Mouse (Mus musculus): Measurements from ENCODE around the gene Tm7sf2. TPM values are rescaled to one million over a fixed set of nuclear protein-coding genes. Genes with fewer than 3 reads are reported as not detected.

The Tm7sf2 gene
- polyA plus RNA-seq, 1 experiment from 2014 or later, result 30.6 TPM

DNA sequence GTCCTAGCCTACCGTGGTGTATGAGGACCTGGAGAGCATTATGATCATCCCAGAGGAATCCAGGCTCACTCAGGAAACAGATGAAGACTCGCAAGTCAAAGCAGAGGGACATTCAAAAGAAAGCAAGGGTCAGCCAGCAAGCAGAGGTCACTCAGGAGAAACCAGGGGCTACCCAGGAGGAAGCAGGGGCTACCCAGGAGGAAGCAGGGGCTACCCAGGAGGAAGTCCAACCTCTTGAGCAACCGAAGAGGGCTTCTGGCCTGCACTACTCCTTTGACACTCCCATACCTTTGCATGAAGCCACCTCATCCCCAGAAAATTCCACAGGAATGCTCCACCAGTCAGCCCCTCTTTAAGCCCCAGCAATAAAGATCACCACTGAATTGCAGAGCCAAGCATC lies 29.7 kb upstream of the Tm7sf2 start:
- Histone ChIP-seq H3K9me3 (ENCODE audit: control insufficient read depth, low read length) (no peaks in the 10 kb centered on the region), H3K4me3 (ENCODE audit: low read depth, low read length) (no peak overlapping the region), H3K4me1 (replicated peaks; ENCODE audit: control insufficient read depth, insufficient read depth, low read length) (no peaks in the 10 kb centered on the region), H3K4me2 (ENCODE audit: low read length) (no peak overlapping the region), H3K27me3 (replicated peaks; ENCODE audit: control insufficient read depth, insufficient read depth, low read length) (no peaks in the 10 kb centered on the region), H3K36me3 (ENCODE audit: control insufficient read depth, insufficient read depth, low read length) (peaks cover 25% of the 10 kb centered on the region), H3K27ac (ENCODE audit: low read depth) (no peak overlapping the region), H3K9ac (ENCODE audit: low read length) (no peak overlapping the region)
- ATAC-seq (replicated peaks; ENCODE audit: low FRiP score, low TSS enrichment, low read depth) (no peak), DNase-seq (ENCODE audit: low spot score) (no peak)
- WGBS, result 76% methylated on average over 3 of the region's 3 CpGs

DNA sequence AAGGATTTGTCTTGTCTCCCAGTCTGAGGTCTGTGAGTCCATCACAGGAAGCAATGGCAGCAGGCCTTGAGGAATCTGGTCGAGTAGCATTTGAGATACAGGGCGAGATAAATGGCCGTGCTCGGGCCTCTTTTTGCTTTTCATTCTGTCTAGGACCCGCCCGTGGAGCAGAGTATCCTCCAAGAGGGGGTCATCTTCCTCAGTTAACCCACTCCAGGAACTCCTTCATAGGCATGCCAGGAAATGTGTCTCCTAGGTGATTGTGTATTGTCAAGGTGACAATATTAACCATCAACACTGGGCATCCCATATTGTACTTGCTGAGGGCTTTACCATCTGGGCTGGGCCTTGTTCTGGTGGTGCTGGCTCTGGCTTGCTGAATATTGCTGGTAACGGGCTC lies 25.9 kb upstream of the Tm7sf2 start, which contains the start of gene AC131692.1:
Gene AC131692.1 (plus strand): TSS at position 301 of the 400 bp plus-strand sequence.
- Histone ChIP-seq H3K4me3 (ENCODE audit: low read depth, low read length) (no peak within 1 kb of the TSS), H3K9ac (ENCODE audit: low read length) (no peak within 1 kb of the TSS), H3K27me3 (replicated peaks; ENCODE audit: control insufficient read depth, insufficient read depth, low read length) (no peaks in the 10 kb centered on the region), H3K9me3 (ENCODE audit: control insufficient read depth, low read length) (no peaks in the 10 kb centered on the region), H3K4me2 (ENCODE audit: low read length) (no peak within 1 kb of the TSS), H3K27ac (ENCODE audit: low read depth) (no peak within 1 kb of the TSS), H3K4me1 (replicated peaks; ENCODE audit: control insufficient read depth, insufficient read depth, low read length) (no peaks in the 10 kb centered on the region), H3K36me3 (ENCODE audit: control insufficient read depth, insufficient read depth, low read length) (peaks cover 58% of the 10 kb centered on the region)
- DNase-seq (ENCODE audit: low spot score) (no peak), ATAC-seq (replicated peaks; ENCODE audit: low FRiP score, low TSS enrichment, low read depth) (no peak)
- WGBS, result 86% methylated on average over 7 of the region's 7 CpGs

DNA sequence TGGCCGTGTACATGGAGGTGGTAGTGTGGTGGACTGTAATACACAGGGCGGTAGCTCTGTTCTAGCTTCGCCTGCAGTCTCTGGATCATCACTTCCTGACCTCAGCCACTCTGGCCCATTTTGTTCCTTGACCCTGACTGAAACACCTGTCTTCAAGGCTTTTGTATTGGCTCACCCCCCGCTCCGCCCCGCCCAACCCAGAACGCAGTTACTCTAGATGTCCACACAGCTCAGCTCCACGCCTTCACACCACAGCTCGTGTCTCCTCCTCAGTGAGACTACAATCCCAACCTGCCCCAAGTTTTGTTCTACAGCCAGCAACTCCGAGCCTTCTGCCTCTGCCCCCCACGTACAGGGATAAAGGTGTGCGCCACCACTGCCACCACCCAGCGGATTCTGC lies 20.7 kb upstream of the Tm7sf2 start:
- Histone ChIP-seq H3K4me1 (replicated peaks; ENCODE audit: control insufficient read depth, insufficient read depth, low read length) (peaks cover 8% of the 10 kb centered on the region), H3K9me3 (ENCODE audit: control insufficient read depth, low read length) (no peaks in the 10 kb centered on the region), H3K4me2 (ENCODE audit: low read length) (no peak overlapping the region), H3K27ac (ENCODE audit: low read depth) (no peak overlapping the region), H3K9ac (ENCODE audit: low read length) (no peak overlapping the region), H3K4me3 (ENCODE audit: low read depth, low read length) (no peak overlapping the region), H3K36me3 (ENCODE audit: control insufficient read depth, insufficient read depth, low read length) (peaks cover 49% of the 10 kb centered on the region), H3K27me3 (replicated peaks; ENCODE audit: control insufficient read depth, insufficient read depth, low read length) (no peaks in the 10 kb centered on the region)
- no peak for DNase-seq (ENCODE audit: low spot score)
- no peak for ATAC-seq (replicated peaks; ENCODE audit: low FRiP score, low TSS enrichment, low read depth)
- WGBS, result 97% methylated on average over 13 of the region's 13 CpGs

DNA sequence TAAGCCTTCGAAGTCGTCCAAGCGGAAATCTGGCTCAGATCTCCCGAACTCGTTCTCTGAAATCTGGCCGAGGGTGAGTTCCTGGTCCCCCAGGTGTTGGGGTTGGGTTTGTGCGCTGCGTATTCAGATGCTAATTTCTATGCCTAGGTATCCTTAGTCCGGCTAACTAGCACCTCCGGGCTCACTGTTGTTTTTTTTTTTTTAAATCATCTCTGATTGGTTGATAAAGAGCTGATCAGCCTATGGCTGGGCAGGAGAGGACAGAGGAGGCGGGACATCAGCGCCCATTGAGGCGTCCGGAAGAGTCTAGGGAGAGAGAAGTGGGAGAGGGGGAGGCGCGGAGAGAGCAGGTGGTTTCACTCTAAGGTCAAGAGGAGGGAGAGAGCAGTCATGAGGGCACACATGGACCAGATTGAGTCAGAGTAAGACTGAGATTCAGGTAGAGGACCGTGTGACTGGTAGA lies 17.3 kb upstream of the Tm7sf2 start:
- ATAC-seq (replicated peaks; ENCODE audit: low FRiP score, low TSS enrichment, low read depth), result peak; percentile 73
- DNase-seq (ENCODE audit: low spot score), result peak; percentile 82
- H3K4me1 ChIP-seq (replicated peaks; ENCODE audit: control insufficient read depth, insufficient read depth, low read length), result peaks cover 16% of the 10 kb centered on the region
- peaks cover 52% of the 10 kb centered on the region for H3K36me3 ChIP-seq (ENCODE audit: control insufficient read depth, insufficient read depth, low read length)
- H3K9me3 ChIP-seq (ENCODE audit: control insufficient read depth, low read length), result no peaks in the 10 kb centered on the region
- H3K9ac ChIP-seq (ENCODE audit: low read length), result peak overlapping the region; percentile 71
- H3K4me2 ChIP-seq (ENCODE audit: low read length), result peak overlapping the region; percentile 93
- no peaks in the 10 kb centered on the region for H3K27me3 ChIP-seq (replicated peaks; ENCODE audit: control insufficient read depth, insufficient read depth, low read length)
- WGBS, result under 1% methylated on average over 17 of the region's 17 CpGs
- peak overlapping the region; percentile 70 for H3K27ac ChIP-seq (ENCODE audit: low read depth)
- H3K4me3 ChIP-seq (ENCODE audit: low read depth, low read length), result peak overlapping the region; percentile 62

DNA sequence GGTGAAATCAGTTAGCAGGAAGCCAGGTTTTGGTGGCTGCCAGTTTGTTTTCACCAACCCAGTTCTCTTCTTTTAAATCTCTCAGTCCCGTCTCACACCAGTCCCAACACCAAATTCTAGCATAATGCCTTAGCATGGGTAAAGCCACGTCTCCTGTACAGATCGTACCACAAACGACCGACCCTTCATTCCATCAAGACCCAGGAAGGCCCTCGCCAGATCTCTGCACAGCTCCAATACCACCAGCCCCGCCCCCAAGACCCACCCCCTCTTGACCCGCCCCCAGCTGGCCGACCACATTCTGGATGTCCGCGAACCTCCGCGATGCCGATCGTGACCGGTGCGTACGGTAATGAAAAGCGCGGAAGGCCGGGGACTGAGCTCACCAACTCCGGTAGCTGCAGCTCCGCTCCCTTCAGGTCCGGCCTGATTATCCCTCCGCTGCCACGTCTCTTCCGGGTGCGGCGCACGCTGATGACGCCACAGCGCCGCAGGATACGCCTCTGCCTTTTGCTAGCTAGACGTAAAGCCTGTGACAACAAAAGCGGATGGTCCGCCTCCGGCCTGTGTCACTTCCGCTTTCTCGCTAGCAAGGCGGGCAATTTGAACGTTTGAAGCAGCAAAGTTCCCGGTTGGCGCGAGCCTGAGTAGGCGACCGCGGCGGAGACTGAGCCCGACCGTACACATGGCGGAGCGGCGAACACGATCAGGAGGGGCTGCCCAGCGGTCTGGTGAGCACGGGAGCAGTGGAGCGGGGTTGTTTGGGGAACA lies 16.5 kb upstream of the Tm7sf2 start, which contains the start of the genes Zfpl1 and Cdca5:
Gene Zfpl1 (minus strand): TSS at position 479 of the 771 bp plus-strand sequence.
Gene Cdca5 (plus strand): TSS at position 506 of the 771 bp plus-strand sequence.
- Histone ChIP-seq H3K9ac (ENCODE audit: low read length) (peak within 1 kb of the TSS; percentile 71), H3K36me3 (ENCODE audit: control insufficient read depth, insufficient read depth, low read length) (peaks cover 50% of the 10 kb centered on the region), H3K27ac (ENCODE audit: low read depth) (peak within 1 kb of the TSS; percentile 70), H3K27me3 (replicated peaks; ENCODE audit: control insufficient read depth, insufficient read depth, low read length) (no peaks in the 10 kb centered on the region), H3K4me1 (replicated peaks; ENCODE audit: control insufficient read depth, insufficient read depth, low read length) (peaks cover 16% of the 10 kb centered on the region), H3K9me3 (ENCODE audit: control insufficient read depth, low read length) (no peaks in the 10 kb centered on the region), H3K4me3 (ENCODE audit: low read depth, low read length) (peak within 1 kb of the TSS; percentile 62), H3K4me2 (ENCODE audit: low read length) (peak within 1 kb of the TSS; percentile 93)
- ATAC-seq (replicated peaks; ENCODE audit: low FRiP score, low TSS enrichment, low read depth) (peak; percentile 90), DNase-seq (ENCODE audit: low spot score) (peak; percentile 98)
- WGBS, result under 1% methylated on average over 58 of the region's 58 CpGs

DNA sequence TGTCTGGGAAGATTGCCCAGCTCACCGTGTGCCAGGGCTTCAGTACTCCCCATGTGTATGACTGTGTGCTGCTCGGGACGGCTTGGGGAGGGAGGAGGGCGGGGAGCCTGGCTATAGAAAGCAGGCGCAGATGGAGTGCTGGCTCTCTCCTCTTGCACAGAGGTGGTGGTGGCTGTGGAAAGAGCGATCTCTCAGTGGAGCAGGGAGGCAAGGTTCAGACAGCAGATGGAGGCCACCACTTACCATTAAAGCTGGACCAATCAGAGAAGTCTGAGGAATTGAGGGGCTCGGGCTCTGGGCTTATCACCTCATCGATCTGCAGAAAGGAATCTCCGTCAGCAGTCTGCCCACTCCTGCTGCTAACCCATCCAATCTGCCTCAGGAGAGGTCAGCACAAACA lies 14.0 kb upstream of the Tm7sf2 start, which contains the start of gene Gm28374:
Gene Gm28374 (minus strand): TSS at position 101 of the 400 bp plus-strand sequence.
- no peak within 1 kb of the TSS for H3K4me3 ChIP-seq (ENCODE audit: low read depth, low read length)
- DNase-seq (ENCODE audit: low spot score), result no peak

DNA sequence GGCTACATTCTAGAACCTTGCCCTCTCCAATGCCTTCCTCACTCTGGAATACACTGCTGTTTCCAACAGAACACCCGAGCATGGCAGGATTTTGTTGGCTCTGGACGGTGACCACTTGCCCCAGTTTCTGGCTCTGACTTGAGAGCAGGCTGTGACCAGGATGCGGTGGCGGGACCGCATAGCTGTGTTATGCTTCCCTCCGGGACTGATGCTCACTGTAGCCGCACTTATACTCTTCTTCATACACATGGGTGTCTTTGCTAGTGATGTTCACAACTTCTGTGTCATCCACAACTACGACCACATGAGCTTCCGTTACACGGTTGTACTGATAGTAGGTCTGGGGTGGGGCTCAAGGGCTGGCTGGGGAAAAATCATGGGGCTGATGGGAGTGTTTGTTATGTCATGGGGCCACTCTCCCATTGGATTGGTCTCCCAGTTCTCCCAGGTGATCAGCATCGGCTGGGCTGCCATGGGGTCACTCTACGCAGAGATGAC lies 11.9 kb upstream of the Tm7sf2 start, which contains the start of gene Tmem262:
Gene Tmem262 (plus strand): TSS at position 51 of the 498 bp plus-strand sequence.
- H3K27ac ChIP-seq (ENCODE audit: low read depth), result no peak within 1 kb of the TSS
- ATAC-seq (replicated peaks; ENCODE audit: low FRiP score, low TSS enrichment, low read depth), result no peak
- H3K9me3 ChIP-seq (ENCODE audit: control insufficient read depth, low read length), result no peaks in the 10 kb centered on the region
- DNase-seq (ENCODE audit: low spot score), result no peak
- H3K9ac ChIP-seq (ENCODE audit: low read length), result no peak within 1 kb of the TSS
- no peaks in the 10 kb centered on the region for H3K27me3 ChIP-seq (replicated peaks; ENCODE audit: control insufficient read depth, insufficient read depth, low read length)
- H3K4me3 ChIP-seq (ENCODE audit: low read depth, low read length), result no peak within 1 kb of the TSS
- no peak within 1 kb of the TSS for H3K4me2 ChIP-seq (ENCODE audit: low read length)
- peaks cover 20% of the 10 kb centered on the region for H3K4me1 ChIP-seq (replicated peaks; ENCODE audit: control insufficient read depth, insufficient read depth, low read length)
- 93% methylated on average over 12 of the region's 12 CpGs for WGBS
- H3K36me3 ChIP-seq (ENCODE audit: control insufficient read depth, insufficient read depth, low read length), result peaks cover 41% of the 10 kb centered on the region

More for the DNA sequence above, 14.0 kb upstream of the Tm7sf2 start, which contains the start of gene Gm28374:
- no peak within 1 kb of the TSS for H3K9ac ChIP-seq (ENCODE audit: low read length)
- ATAC-seq (replicated peaks; ENCODE audit: low FRiP score, low TSS enrichment, low read depth), result no peak
- H3K9me3 ChIP-seq (ENCODE audit: control insufficient read depth, low read length), result no peaks in the 10 kb centered on the region
- no peak within 1 kb of the TSS for H3K27ac ChIP-seq (ENCODE audit: low read depth)
- 86% methylated on average over 9 of the region's 9 CpGs for WGBS
- H3K27me3 ChIP-seq (replicated peaks; ENCODE audit: control insufficient read depth, insufficient read depth, low read length), result no peaks in the 10 kb centered on the region
- peaks cover 42% of the 10 kb centered on the region for H3K36me3 ChIP-seq (ENCODE audit: control insufficient read depth, insufficient read depth, low read length)
- no peak within 1 kb of the TSS for H3K4me2 ChIP-seq (ENCODE audit: low read length)
- H3K4me1 ChIP-seq (replicated peaks; ENCODE audit: control insufficient read depth, insufficient read depth, low read length), result peaks cover 16% of the 10 kb centered on the region

DNA sequence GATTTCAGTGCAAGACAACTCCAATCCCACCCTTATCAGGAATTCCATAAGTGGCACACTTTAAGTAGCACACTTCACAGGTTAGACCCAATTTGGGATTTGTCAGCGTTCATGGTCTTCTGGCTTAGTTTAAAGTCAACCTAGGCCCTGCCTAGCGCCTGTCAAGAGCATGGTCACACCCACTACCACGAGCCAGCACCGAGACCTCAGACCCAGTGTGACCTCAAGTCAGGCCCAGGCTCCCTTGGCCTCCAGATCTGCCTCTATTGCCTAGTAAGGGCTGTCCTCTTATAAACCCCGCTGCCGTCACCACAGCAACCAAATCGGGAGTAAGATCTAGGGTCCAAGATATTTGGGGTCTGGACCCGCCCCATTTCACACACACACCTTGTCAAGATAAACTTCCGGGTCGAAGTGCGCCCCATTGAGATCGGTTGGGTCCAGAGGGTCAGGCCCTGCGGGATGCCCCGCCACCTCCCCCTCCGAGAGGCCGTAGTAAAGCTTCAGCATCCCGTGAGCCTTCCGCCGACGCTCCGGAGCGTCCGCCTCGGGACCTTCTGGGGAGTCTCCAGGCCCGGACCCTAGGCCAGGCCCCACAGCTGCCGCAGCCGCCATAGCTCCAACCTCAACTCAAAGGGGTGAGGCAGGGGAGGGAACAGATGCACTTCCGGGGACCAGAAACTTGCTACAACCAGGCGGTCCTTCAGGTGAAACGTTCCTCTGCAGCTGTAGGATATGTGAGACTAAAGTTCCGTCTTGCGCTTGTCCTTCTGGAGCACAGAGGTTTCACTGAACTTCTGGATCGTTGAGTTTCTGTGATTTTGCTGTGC lies 8.6 kb upstream of the Tm7sf2 start, which contains the start of gene Vps51:
Gene Vps51 (minus strand): TSS at position 668 of the 830 bp plus-strand sequence.
- peaks cover 49% of the 10 kb centered on the region for H3K36me3 ChIP-seq (ENCODE audit: control insufficient read depth, insufficient read depth, low read length)
- WGBS, result 1% methylated on average over 33 of the region's 33 CpGs

More for the DNA sequence above, 8.6 kb upstream of the Tm7sf2 start, which contains the start of gene Vps51:
- Histone ChIP-seq H3K4me2 (ENCODE audit: low read length) (peak within 1 kb of the TSS; percentile 97), H3K27ac (ENCODE audit: low read depth) (peak within 1 kb of the TSS; percentile 81), H3K4me1 (replicated peaks; ENCODE audit: control insufficient read depth, insufficient read depth, low read length) (peaks cover 8% of the 10 kb centered on the region), H3K27me3 (replicated peaks; ENCODE audit: control insufficient read depth, insufficient read depth, low read length) (no peaks in the 10 kb centered on the region), H3K4me3 (ENCODE audit: low read depth, low read length) (peak within 1 kb of the TSS; percentile 80), H3K9me3 (ENCODE audit: control insufficient read depth, low read length) (no peaks in the 10 kb centered on the region), H3K9ac (ENCODE audit: low read length) (peak within 1 kb of the TSS; percentile 72)
- DNase-seq (ENCODE audit: low spot score) (peak; percentile 94), ATAC-seq (replicated peaks; ENCODE audit: low FRiP score, low TSS enrichment, low read depth) (peak; percentile 82)

Data from intestine, embryonic 14.5 days (tissue).